Mouse (Mus musculus) megakaryocyte, embryonic 14.5 days (primary cell): Measurements from ENCODE around the gene Naa25. TPM values are rescaled to one million over a fixed set of nuclear protein-coding genes. Genes with fewer than 3 reads are reported as not detected.
"Not testable (repeated sequence)": the region's sequence is repeated elsewhere in the genome, so short reads cannot be mapped to it uniquely, and the experiment has no call there.

ENCODE experiments used
- H3K27me3 ChIP-seq: replicated peaks from 2 replicates; pipeline ENCODE3; 2012; ENCODE audit warnings: inconsistent platforms
- H3K36me3 ChIP-seq: replicated peaks from 2 replicates; pipeline ENCODE3; 2012; ENCODE audit warnings: low read length, inconsistent platforms, mixed read lengths
- H3K4me1 ChIP-seq: 2 replicates; pipeline ENCODE4 v1.6.1; 2012; ENCODE audit warnings: inconsistent platforms
- H3K4me3 ChIP-seq: replicated peaks from 2 replicates; pipeline ENCODE3; 2012; ENCODE audit warnings: moderate library complexity, mild to moderate bottlenecking, inconsistent platforms
- H3K9me3 ChIP-seq: 2 replicates; pipeline ENCODE4 v1.6.1; 2012; ENCODE audit warnings: inconsistent platforms
- FLI1 ChIP-seq: IDR thresholded peaks from 2 replicates; pipeline ENCODE4 v1.6.1; 2012; ENCODE audit warnings: low read length, inconsistent platforms, mixed read lengths
- GATA1 ChIP-seq: IDR thresholded peaks from 3 replicates; pipeline ENCODE4 v1.6.1; 2012; ENCODE audit warnings: mixed read lengths, low read length, inconsistent platforms, borderline replicate concordance
- polyA plus RNA-seq: library from polyadenylated mRNA; stranded (reverse); fragments of >175 nt; gene quantifications from 2 replicates; pipeline ENCODE4 v1.2.3, GENCODE M21; 2012; ENCODE audit warnings: low replicate concordance; ENCODE audit not compliant: insufficient read depth

Gene Naa25
- 1.0 TPM in 1 of 2 replicates, not detected in the other for polyA plus RNA-seq

- H3K9me3 ChIP-seq = no peaks in the 10 kb centered on the region
- H3K36me3 ChIP-seq = peaks cover 18% of the 10 kb centered on the region
- H3K27me3 ChIP-seq = no peaks in the 10 kb centered on the region
- peaks cover 47% of the 10 kb centered on the region for H3K4me1 ChIP-seq
- H3K4me3 ChIP-seq = peak within 1 kb of the TSS; percentile 98
- TF ChIP-seq FLI1 (no peak), GATA1 (no peak)
Observed at GRCm38 (mm10) chr5:121397187-121398145, at the start of gene Naa25. Gene Naa25, plus strand, starts transcription at chr5:121397936.

DNA sequence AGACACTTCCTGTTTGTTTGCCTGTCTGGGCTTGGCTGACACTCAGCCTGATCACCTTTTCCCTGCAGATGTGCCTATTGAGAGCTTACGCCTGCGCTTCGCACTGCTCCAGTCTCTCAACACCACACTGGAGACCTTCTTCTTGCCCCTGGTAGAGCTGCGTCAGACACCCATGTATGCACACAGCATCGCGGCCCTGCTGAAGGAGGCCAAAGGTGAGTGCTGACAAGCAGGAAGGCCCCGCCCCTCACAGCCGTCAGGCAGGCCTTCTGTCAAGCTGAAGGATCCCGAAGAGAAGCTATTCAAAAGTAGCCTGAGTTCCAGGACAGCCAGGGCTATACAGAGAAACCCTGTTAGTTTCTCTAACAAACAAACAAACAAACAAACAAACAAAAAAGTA is 38.5 kb upstream of the Naa25 start:
- Histone ChIP-seq H3K27me3 (no peaks in the 10 kb centered on the region), H3K4me3 (no peak overlapping the region), H3K36me3 (peaks cover 100% of the 10 kb centered on the region), H3K4me1 (no peaks in the 10 kb centered on the region; the same call in 1 of the 2 replicates), H3K9me3 (no peaks in the 10 kb centered on the region)
- TF ChIP-seq FLI1 = no peak
- TF ChIP-seq GATA1 = no peak

DNA sequence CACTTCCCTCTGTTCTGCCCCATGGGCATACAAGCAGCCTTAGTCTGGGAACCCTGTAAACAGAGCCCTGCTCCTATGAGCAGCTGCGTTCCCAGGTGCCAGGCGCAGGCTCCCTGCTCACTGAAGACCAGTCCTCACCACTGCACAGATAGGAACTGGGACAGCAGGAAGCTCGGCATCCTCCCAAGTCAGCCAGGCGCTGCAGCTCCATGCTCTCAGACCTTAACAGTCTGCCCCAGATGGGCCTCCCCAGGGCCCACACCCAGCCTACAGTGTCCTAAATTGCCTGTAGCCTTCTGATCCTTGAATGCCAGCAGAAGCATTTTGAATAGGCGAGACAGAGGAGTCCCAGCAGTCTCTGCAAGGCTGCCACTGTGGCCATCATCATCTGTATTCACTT is 36.0 kb upstream of the Naa25 start:
- Histone ChIP-seq H3K4me3 (no peak overlapping the region), H3K27me3 (no peaks in the 10 kb centered on the region), H3K36me3 (peaks cover 100% of the 10 kb centered on the region), H3K4me1 (peaks cover 5% of the 10 kb centered on the region; the same call in 1 of the 2 replicates), H3K9me3 (no peaks in the 10 kb centered on the region)
- TF ChIP-seq GATA1 (no peak), FLI1 (no peak)

DNA sequence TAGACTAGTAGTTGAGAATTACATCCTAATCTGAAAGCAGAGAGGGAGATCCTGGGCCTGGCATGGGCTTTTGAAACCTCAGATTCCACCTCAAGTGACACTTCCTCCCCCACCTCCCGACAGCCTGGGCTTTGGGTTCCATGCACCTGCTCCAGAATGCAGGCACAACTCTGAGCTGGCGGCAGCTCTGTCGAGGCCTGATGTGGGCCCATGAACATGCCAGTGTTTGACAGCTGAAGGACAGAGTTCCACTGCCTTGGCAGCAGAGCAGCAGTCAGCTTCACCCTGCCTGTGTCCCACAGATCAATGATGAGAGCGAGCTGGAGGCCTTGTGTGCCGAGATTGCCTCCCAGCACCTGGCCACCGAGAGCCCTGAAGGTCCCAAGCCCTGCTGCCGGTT is 34.3 kb upstream of the Naa25 start:
- Histone ChIP-seq H3K4me1 (peaks cover 5% of the 10 kb centered on the region; the same call in 1 of the 2 replicates), H3K27me3 (no peaks in the 10 kb centered on the region), H3K9me3 (no peaks in the 10 kb centered on the region), H3K4me3 (no peak overlapping the region), H3K36me3 (peaks cover 100% of the 10 kb centered on the region)
- TF ChIP-seq GATA1 (no peak), FLI1 (no peak)

- no peak overlapping the region for H3K4me3 ChIP-seq
- peaks cover 97% of the 10 kb centered on the region for H3K36me3 ChIP-seq
- no peaks in the 10 kb centered on the region for H3K9me3 ChIP-seq
- TF ChIP-seq GATA1 = no peak
- TF ChIP-seq FLI1 = no peak
- no peaks in the 10 kb centered on the region for H3K27me3 ChIP-seq
- peaks cover 8% of the 10 kb centered on the region; the same call in 1 of the 2 replicates for H3K4me1 ChIP-seq
Observed at GRCm38 (mm10) chr5:121366449-121367225, 31.1 kb upstream of the Naa25 start.

GRCm38 (mm10) chr5:121367255-121367654 is 30.5 kb upstream of the Naa25 start:
- Histone ChIP-seq H3K9me3 (no peaks in the 10 kb centered on the region), H3K27me3 (no peaks in the 10 kb centered on the region), H3K4me3 (no peak overlapping the region), H3K4me1 (peaks cover 8% of the 10 kb centered on the region; the same call in 1 of the 2 replicates), H3K36me3 (peaks cover 97% of the 10 kb centered on the region)
- TF ChIP-seq GATA1 (no peak), FLI1 (no peak)

GRCm38 (mm10) chr5:121371712-121372111 is 26.0 kb upstream of the Naa25 start:
- no peaks in the 10 kb centered on the region for H3K9me3 ChIP-seq
- H3K36me3 ChIP-seq = peaks cover 95% of the 10 kb centered on the region
- TF ChIP-seq FLI1 (no peak), GATA1 (no peak)
- peaks cover 4% of the 10 kb centered on the region; the same call in 1 of the 2 replicates for H3K4me1 ChIP-seq
- no peaks in the 10 kb centered on the region for H3K27me3 ChIP-seq
- H3K4me3 ChIP-seq = no peak overlapping the region

GRCm38 (mm10) chr5:121374790-121375189 is 22.9 kb upstream of the Naa25 start:
- Histone ChIP-seq H3K36me3 (peaks cover 94% of the 10 kb centered on the region), H3K4me1 (peaks cover 7% of the 10 kb centered on the region; the same call in 1 of the 2 replicates), H3K27me3 (no peaks in the 10 kb centered on the region), H3K4me3 (no peak overlapping the region), H3K9me3 (no peaks in the 10 kb centered on the region)
- TF ChIP-seq GATA1 (no peak), FLI1 (no peak)

DNA sequence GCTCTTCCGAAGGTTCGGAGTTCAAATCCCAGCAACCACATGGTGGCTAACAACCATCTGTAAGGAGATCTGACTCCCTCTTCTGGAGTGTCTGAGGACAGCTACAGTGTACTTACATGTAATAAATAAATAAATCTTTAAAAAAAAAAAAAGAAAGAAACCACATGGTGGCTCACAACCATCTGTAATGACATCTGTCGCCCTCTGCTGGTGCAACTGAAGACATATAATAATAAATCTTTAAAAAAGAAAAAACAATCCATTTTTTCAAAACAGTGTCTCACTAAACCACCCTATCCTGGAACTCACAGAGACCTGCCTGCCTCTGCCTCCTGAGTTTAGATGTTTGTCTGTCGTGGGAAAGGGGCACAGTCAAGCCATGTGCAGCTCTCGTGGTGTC is 20.8 kb upstream of the Naa25 start:
- H3K27me3 ChIP-seq, H3K4me3 ChIP-seq, H3K9me3 ChIP-seq: not testable (repeated sequence)
- Histone ChIP-seq H3K4me1 (peaks cover 18% of the 10 kb centered on the region), H3K36me3 (peaks cover 96% of the 10 kb centered on the region)

DNA sequence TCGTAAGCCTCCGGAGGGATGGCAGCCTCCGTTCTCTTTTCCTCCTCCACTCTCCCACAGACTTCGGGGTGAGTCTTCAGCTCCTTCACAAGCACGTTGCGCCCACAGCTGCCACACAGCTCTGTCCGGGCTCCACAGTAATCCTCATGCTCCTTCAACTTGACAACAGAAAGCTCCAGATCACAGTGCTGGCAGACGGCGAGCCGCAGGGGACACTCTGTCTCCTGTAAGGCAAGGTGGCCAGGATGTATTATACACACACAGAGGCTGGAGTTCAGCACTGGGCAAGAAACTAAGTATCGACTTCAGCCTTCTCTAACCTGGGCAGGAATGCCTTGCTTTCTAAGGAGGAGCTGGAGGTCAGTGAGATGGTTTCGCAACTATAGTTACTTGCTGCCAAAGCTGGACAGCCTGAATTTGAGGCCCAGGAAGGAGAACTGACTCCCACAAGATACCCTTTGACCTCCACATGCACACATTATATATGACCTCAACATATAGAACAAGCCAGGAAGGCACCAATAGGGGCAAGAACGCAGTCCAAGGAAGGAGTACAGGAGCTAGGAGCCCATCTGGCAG is 19.0 kb upstream of the Naa25 start:
- Histone ChIP-seq H3K27me3 (no peaks in the 10 kb centered on the region), H3K36me3 (peaks cover 92% of the 10 kb centered on the region), H3K4me3 (no peak overlapping the region), H3K4me1 (peaks cover 33% of the 10 kb centered on the region), H3K9me3 (peaks cover 8% of the 10 kb centered on the region; the same call in 1 of the 2 replicates)
- TF ChIP-seq FLI1 (no peak), GATA1 (no peak)
